Mouse (Mus musculus) frontal cortex, postnatal 10 days (tissue): ENCODE data around the gene Olfr1442.
"Not testable (repeated sequence)": the region's sequence is repeated elsewhere in the genome, so short reads cannot be mapped to it uniquely, and the experiment has no call there.

Source experiments
- DNase-seq, 2 experiments: peaks; one replicate each; pipeline ENCODE4 v3.0.0; 2022; ENCODE audit warnings: low spot score in 2 of 2, mixed read lengths in 1 of 2

Gene Olfr1442

DNA sequence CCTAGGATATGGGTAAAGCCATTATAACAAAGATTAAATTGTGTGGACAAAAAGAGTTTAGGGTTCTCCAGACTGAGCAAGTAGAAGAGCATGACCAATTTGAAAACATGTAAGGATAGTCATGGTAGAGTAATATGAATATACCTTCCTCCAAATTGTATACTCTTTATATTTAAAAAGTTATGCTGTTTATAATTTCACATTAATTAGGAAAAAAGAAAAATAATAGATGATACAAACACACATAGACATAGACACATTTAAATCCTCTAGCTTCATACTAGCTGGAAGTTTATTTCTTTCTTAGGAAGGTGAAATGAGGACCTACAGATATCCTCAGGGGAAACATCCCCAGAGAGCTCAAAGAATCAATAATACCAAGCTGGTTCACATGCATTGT, at the start of gene Olfr1442:
Gene Olfr1442 (plus strand): TSS at position 301 of the 400 bp plus-strand sequence.
- DNase-seq, result no peak

DNA sequence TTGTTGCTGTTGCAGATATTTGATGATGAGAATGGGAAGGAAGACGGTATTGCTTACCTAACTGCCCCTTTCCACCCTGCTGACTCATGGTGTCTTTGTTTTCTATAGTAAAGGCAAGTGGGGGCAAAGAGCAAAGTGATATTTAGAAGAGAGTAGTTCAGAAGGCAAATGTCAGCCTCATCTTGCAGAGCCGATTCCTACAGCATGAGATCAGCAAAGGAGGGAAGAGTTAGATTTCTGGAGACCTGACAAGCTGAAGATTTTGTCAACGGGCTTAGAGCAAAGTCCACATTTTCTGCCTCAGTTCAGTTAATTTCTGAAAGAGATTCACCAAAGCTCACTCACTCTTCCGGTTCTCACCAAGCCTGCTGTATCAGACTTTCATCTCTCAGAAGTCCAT, 37.1 kb upstream of the Olfr1442 start, which contains the start of gene Glyat:
Gene Glyat (plus strand): TSS at position 133 of the 400 bp plus-strand sequence.
- no peak for DNase-seq

DNA sequence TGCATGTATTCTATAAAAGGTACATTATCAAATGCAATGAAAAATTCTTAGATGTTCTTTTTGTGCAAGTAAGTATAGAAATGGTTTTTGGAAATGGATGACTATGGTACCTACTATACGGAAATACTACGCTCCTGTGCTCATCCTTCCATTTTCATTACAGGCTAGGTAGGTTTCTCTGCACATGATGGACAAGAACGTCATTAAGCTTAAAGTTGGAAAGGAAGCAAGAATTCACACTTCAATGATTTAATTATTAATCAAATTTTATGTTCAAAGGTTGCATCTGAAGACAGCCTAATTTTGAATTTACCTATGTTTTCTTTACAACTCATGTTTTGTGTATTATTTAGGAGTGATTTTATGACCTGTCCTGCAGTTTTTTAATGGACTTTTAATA, 36.0 kb upstream of the Olfr1442 start:
- DNase-seq, result no peak

DNA sequence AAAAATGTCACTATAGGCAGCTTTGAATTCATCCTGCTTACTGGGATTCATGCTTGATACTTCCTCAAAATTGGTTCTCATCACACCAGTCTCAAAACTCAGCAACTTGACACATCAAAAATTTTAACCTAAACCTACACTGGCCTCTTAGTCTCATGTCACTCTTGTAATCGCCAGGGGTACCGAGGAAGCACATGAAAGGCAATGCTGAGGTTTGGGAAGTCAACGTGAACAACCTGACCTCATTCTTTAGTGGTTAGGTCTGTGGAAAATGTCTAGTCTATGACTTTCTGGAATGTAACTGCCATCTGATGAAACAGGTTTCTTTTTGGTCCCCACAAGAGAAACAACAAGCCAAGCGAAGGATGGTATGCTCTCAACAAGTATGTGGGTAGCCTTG, 35.3 kb upstream of the Olfr1442 start:
- DNase-seq, result no peak

DNA sequence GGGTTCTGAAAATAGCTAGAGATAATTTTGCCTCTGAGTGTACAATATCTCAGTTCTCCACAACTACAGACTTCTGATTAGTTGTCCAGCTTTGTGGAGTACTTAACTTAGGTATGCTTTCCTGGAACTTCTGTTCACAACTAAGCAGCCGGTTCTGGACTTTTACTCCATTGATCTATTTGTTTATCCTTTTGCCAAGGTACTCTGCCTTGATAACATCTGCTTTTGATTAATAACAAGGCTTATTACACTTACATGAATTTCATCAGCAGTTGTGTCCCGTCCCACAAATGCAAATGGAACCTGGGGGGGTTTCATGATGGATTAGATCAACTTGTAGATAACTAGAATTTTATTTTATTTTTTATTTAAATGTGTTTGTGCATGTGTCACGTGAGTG, 33.4 kb upstream of the Olfr1442 start:
- no peak for DNase-seq

DNA sequence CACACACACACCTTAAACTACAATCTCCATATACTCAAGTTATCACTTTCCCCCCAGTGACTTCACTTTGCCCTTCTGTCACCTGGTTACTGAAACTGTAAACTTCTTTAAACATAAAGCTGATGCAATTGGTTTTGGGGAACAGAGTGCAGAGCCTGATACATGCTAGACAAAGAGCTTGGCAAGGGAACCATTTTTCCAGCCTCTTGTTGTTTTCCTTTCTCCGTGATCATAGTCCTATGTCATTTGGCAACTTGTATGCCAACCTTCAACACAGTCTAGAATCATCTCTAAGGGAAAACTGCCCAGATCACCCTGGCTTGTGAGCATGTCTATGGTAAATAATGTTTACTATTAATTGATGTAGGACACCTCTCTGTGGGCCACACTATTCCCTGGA, 32.2 kb upstream of the Olfr1442 start:
- no peak for DNase-seq

DNA sequence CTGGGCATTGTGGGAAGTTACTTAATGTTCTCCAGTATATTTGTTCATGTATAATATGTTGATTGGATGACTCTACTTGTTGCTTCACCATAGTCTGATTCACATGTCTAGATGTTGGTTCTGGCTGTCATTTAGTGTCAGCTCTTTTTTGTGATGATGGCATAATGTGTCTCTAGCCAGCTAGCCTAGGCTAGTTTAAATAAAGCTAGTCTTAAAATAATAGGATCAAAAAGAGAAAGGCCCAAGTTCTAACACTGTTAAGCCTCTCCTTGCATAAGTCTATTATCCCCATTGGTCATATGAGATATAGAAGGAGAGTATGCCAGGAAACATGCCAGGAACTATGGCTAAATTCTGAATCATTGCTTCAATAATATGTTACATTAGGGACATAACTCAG, 20.7 kb upstream of the Olfr1442 start:
- DNase-seq, result no peak

DNA sequence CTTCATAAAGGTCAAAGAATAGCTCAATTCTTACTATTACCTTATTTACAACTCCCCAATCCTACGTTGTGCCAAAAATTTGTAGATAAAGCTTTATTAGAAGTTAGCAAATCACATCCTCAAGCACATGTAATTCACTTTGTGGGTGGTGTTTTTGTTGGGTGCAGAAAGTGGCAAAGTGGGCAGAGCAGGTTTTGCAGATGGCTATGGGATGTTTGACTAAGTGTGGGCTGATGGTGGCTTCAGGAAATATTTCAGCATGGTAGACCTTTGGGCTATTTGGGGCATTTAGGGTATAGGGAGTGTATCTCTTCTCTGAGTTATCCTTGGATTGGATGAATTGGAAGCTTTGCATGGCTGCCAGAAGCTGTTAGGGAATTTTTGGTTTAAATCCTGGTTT, 4.1 kb upstream of the Olfr1442 start:
- DNase-seq, result no peak

DNA sequence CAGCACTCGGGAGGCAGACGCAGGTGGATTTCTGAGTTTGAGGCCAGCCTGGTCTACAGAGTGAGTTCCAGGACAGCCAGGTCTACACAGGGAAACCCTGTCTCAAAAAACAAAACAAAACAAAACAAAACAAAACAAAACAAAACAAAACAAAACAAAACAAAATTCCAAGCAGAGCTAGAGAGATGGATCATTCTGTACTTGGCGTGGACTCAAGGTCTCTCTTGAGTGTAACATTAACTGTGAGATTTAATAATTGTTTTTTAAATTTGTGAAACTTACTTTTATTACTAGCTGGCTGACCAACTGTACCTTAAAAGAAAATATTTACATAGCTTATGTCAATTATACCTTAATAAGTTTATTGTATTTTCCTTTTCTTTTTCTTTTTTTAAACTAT, 1.6 kb upstream of the Olfr1442 start:
- not testable (repeated sequence) for DNase-seq

DNA sequence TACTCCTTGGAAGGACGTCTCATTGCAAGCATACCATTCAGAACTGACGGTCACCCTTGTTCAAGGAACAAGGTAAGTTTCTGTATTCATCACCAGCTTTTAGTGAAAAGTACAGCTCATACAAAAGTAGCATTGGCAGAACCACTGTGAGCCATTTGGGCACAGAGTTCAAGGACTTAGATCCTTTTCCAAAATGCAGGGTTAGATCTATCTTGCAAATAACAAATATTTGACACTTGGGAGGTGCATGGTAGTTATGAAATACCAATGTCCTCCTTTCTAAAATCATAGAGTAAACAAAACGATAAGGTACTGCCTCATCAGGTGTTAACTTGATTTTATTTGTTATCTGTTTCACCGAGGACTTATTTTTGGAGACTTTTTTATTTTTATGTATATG, 812 bp downstream of the Olfr1442 start:
- DNase-seq, result no peak

DNA sequence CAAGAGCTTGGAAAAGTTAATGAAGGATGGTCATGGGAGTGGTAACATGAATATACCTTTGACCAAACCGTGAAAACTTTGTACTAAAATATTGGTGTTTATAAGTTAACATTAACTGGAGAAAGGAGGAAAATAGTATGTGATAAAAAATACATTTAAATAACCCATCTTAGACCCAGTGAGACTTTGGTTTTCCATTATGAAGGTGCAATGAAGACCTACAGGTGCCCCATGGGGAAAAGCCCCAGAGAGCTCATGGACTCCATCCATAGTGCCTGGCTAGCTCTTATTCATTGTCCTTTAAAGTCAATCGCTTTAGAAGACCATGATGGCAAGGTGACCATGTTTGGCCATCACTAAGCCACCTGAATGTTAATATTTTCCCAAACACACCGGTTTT, 7.6 kb downstream of the Olfr1442 start, which contains the start of gene Olfr1443:
Gene Olfr1443 (plus strand): TSS at position 301 of the 400 bp plus-strand sequence.
- no peak for DNase-seq

DNA sequence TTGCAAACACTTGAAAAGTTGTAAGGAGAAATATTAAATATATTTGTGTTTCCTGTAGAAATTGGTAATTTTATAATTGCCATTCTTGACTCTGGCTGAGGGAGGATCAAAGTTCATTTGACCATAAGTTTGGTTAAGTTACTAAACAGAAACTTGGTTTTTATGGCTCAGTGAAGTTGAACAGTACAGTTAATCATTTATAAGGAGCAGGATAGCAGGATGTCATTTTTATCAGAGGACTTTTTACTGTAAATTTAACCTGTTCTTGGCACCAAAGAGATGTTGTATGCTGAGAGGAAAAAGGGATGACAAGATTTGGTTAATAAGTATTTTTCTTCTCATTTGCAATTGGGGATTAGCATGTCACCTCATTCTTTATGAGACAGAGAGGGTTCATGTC, 14.4 kb downstream of the Olfr1442 start:
- no peak for DNase-seq

DNA sequence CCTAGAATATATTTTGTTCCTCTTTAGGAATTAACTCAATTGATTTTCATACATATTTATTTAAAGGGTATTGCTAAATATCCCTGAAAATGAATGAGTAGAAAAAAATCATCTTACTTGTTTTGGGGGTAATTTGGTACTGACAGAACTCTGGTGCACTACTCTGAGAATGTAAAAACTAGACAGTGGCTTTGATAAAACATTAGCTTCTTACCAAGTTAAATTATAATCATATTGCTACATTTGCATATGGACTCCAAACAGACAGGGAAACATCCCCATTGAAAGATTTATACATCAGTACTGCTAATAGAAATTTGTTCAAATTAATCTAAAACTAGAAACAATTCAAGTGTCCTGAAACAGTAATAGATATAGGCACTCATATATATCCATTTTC, 15.0 kb downstream of the Olfr1442 start:
- no peak for DNase-seq

DNA sequence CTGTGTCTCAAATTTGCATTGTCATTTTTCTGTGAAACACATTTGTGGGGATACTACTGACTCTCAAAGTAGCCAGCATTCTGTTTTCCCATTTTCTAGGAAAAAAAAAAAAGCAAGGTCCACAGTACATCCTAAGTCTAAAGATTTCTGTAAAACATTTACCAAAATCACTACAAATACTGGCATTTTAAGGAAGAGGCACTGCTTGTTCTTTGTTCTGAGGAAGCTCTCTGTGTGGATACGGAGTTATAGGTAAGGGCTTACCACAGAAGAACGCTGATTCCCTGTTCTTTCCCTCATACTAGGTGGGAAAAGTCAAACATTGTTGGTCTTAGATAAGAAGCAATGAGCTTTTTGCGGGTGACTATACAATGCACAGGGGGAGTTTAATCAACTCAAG, 25.4 kb downstream of the Olfr1442 start, which contains the start of gene Keg1:
Gene Keg1 (plus strand): TSS at position 197 of the 400 bp plus-strand sequence.
- no peak for DNase-seq

DNA sequence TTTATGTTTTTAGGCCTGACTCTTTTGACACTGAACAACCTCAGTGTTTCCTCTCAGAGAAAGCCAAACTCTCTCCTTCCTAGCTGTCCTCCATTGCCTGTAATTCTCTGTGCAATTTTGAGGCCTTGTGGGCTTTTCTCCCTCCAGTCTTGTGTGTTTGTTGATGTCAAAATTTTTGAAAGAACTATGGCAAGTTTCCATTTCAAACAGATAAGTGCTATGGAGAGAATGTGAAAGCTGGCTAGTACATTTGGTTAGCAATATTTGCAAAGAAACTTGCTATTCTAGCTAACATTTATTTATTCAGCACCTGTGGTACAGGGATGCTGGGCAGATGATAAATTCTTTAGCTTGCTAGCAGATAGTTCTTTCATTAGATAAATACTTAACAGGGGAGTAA, 26.0 kb downstream of the Olfr1442 start:
- DNase-seq, result no peak

DNA sequence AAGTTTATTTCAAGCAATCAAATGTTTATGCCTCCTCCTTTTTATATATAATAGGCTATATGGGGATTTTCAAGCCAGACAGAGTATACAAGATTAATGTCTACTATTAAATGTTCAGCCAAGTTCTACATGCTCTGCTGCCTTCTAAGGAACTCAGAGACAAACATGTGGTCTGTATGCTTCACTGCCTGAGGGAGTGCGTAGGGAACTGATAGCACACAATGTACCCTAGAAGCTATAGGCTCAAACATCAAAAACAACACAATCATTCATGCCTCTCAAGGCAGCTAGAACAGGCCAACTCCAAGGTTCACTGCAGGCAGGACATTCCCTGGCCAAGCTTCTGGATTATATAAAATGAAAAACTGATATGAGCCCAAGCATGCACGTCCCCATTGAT, 38.2 kb downstream of the Olfr1442 start:
- no peak for DNase-seq

DNA sequence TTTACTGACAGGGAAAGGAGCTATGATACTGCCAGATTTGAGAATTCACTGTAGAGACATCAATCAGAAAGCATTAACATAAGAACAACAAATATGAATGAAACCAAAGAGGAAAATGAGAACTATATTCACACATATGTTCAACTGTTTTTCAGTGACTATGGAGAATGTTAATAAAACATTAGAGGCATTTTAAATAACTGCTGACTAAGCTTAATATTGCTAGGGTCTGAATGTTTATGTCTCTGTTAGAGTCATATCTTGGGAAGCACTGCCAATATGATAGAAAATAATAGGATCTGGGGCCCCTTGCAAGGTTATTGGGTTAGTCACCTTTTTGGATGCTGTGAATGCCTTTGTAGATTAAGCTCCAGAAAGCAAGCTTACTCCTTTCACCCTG, 38.7 kb downstream of the Olfr1442 start:
- DNase-seq, result no peak

DNA sequence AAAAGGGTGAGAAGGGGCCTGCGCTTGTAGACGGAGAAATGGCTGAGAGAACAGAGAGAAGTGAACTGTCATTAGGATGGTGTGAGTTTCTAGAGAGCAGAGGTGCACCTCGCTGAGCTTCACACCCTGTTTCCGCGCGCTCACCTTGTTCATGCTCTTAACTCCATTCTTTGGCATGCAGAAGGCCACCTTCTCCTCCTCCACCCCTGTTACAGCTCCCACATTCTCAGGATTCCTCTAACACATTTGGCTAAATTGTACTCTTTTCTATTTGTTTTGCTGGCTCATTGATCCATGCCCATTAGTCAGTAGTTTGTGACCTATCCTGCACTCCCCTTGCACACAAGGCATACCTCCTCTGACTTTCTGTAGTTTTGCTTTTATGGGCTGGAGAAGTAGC, 49.0 kb downstream of the Olfr1442 start:
- DNase-seq, result no peak

DNA sequence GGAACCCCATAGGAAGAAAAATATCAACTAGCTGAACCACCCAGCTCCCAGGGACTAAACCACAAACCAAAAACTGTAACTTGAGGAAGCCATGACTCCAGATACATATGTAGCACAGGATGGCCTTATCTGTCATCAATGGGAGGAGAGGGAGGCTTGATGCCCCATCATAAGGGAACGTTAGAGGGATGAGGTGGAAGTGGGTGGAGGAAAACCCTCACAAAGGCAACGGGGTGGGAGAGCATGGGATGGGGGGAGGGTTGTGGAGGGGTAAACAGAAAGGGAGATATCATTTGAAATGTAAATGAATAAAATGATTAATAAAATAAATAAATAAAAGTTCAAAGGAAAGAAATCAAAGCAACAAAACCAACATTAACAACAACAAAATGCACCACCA, 50.2 kb downstream of the Olfr1442 start:
- DNase-seq, result no peak

DNA sequence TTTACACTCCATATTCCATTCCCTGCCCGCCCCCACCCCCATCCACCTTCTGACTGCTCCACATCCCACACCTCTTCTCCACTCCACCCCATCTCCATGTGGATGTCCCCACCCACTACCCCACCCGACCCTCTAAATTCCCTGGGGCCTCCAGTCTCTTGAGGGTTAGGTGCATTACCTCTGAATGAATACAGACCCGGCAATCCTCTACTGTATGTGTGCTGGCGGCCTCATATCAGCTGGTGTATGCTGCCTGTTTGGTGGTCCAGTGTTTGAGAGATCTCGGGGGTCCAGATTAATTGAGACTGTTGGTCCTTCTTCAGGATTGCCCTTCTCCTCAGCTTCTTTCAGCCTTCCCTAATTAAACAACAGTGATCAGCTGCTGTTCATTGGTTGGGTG, 50.7 kb downstream of the Olfr1442 start:
- DNase-seq, result not testable (repeated sequence)

DNA sequence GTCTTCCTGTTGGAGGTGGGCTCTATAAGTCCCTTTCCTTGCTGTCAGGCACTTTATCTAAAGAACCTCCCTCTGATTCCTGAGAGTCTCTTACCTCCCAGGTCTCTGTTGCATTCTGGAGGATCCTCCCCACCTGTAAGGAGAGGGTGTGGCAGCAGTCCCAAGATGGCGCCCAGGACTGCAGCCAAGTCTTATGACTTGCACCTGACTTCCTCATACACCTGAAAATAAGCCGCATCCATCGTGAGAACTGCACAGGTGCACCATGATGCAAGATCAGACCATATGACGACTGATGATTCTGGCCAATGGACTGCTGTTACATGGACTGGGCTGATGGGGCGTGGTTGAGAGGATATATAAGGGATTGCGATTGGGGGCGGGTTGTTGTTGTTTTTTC, 51.4 kb downstream of the Olfr1442 start:
- not testable (repeated sequence) for DNase-seq

DNA sequence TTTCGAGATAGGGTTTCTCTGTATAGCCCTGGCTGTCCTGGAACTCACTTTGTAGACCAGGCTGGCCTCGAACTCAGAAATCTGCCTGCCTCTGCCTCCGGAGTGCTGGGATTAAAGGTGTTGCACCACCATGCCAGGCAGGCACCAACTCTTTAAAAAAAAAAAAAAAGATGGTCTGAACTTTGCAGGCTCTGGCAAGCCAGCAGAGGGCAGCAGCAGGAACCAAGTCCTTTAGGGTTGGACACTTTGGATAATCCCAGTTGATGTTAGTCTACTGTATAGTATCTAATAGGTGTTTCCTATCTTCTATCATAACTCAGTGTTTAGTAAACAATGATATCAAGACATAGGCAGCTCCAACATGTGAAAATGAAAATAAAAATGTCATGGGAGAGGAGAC, 52.1 kb downstream of the Olfr1442 start:
- peak in 1 of 2 experiments; percentile 7 for DNase-seq

DNA sequence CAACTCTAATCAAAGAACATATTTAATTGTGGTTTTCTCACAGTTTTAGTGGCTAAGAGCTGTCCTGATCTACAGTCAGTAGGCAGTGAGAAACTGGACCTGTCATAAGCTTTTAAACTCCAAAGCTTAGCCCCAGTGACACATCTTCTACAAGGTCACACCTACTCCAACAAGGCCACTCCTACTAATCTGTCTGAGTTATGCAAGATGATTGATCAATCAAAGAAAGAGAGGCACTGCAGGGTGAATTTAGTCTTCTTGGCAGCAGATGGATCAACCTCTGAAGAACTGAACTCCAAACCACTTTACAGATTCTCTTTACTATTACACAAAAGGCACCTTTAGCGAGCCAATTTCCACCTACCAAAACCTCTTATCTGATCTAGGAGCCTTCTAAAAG, 55.6 kb downstream of the Olfr1442 start:
- no peak for DNase-seq
